Mouse (Mus musculus) olfactory bulb, adult 2 months (tissue): ENCODE data around the gene Ankle1.

Experiments
- CTCF ChIP-seq: fragments of 200-500 bp; IDR thresholded peaks from 2 replicates; pipeline ENCODE4 v1.5.1; 2012; ENCODE audit warnings: low read depth, mild to moderate bottlenecking, low read length, moderate library complexity; ENCODE audit not compliant: insufficient read depth
- POLR2A ChIP-seq: fragments of 200-500 bp; IDR thresholded peaks from 2 replicates; pipeline ENCODE4 v1.6.1; 2012; ENCODE audit warnings: mild to moderate bottlenecking, low read depth, low read length, moderate library complexity; ENCODE audit not compliant: insufficient read depth

DNA sequence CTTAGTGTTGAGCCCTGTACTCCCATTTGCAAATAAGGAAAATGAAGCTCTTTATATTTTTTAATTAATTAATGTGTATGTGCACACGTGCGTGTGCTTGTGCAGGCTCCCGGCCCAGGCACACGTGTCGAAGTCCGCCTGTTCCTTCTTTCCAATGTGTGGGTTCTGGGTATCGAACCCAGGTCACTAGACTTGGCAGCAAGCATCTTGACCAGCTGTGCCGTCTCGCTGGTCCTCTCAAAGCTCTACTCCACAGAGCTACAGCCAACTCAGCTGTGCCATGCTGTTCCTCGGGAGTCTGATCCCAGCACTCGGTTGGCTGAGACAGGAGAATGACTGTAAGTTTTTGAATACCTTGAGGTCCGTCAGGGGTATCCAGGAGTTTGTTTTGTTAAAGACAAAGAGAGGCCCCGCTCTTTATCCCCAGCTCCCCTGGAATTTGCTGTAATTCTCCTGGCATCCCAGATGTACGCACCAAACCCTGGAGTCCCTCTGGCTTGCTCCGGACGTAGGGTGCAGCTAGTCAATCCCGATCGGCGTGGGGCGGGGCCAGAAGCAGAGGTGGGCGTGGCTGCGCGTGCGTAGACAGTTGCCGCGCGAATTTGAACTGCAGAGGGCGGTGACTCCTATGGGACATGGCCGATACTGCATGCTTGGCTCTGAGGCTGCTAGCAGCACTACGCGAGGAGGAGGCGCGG, at the start of gene Ankle1:
- TF ChIP-seq POLR2A, result 0 out of 2 replicates have a peak, but pooled peaks have one; percentile 29
- TF ChIP-seq CTCF, result peak; percentile 33; the same call in 1 of the 2 replicates
